Mouse (Mus musculus): ENCODE data around the gene Brd7.

GRCm38 (mm10) chr8:88309274-88309873 is 52.6 kb downstream of the Brd7 start:
- TF ChIP-seq CTCF (IDR thresholded peaks at IDR 0.05; ENCODE audit: low read depth, low read length) (no peak), POLR2A (IDR thresholded peaks at IDR 0.05; ENCODE audit: extremely low read depth, insufficient read depth, low read length) (no peak)
